Mouse (Mus musculus) lung, adult 2 months (tissue): Measurements from ENCODE around the gene Ppp4c. TPM values are rescaled to one million over a fixed set of nuclear protein-coding genes. Genes with fewer than 3 reads are reported as not detected.

Experiments used
- DNase-seq: peaks from one replicate; pipeline ENCODE4 v3.0.0; 2022
- H3K4me1 ChIP-seq: fragments of 200-500 bp; 2 replicates; pipeline ENCODE4 v1.6.1; 2011; ENCODE audit warnings: low read length; ENCODE audit not compliant: control insufficient read depth, insufficient read depth
- H3K4me3 ChIP-seq: fragments of 200-500 bp; replicated peaks from 2 replicates; pipeline ENCODE3; 2011; ENCODE audit warnings: low read depth, mild to moderate bottlenecking, control low read depth, low read length; ENCODE audit errors: extremely low read depth
- CTCF ChIP-seq: fragments of 200-500 bp; IDR thresholded peaks from 2 replicates; pipeline ENCODE4 v1.5.1; 2011; ENCODE audit warnings: mild to moderate bottlenecking, low read length, control low read depth; ENCODE audit not compliant: insufficient read depth
- POLR2A ChIP-seq: fragments of 200-500 bp; IDR thresholded peaks from 2 replicates; pipeline ENCODE4 v1.6.1; 2011; ENCODE audit warnings: low read depth, mild to moderate bottlenecking, control low read depth, low read length, borderline replicate concordance; ENCODE audit errors: extremely low read depth
- WGBS: fragments of 180-500 bp; shearing (Covaris S2); methylation state at CpG from one replicate; pipeline ENCODE4 v1.1.7; 2018; 5-methylcytosine and 5-hydroxymethylcytosine counted together
- polyA plus RNA-seq: library from polyadenylated mRNA; depleted of rRNA; stranded (reverse); fragments of >200 nt; gene quantifications from 2 replicates; pipeline ENCODE4 v1.2.3, GENCODE M21; 2012; rRNA removed

The Ppp4c gene
- polyA plus RNA-seq = 135 and 156 TPM in 2 replicates

DNA sequence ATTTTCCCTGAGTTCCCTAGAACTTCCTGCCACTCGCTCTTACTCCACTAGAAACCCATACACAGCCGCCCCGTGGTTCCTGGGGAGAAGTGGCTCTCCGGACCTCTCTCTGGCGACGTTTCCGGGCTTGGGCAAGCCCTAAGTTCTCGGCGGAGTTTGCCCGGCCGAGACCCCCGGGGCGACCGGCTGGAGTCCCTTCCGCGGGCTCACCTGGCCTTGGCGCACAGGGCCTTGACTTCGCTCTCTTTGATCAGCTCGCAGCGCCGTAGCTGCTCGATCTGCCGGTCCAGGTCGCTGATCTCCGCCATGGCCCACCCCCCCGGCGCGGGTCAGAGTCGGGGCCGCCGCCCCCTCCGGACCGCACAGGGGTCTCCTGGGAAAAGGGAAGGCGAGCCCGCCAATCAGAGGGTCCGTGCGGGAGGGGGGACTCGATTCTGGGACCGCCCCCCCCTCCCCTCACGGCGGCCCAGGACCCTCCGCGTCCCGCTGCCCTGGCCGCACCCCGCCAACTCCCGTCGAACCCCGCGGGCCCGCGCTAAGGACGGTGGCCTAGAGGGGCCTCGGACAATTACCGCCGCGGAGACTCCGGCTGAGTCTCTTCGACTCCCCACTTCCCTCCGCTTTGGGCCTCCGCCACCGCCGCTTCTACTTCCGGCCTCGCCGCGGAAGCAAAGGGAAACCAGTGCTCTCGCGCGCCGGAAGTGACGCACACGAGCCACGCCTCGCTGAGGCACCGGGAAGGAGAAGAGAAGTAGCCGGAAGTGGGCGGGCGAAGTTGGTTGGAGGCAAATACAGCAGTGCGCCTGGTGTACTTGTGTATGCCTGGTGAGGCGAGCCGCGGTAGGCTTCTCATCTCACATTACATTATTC, at the start of gene Ppp4c:
Gene Ppp4c, minus strand, starts transcription at position 646 of the 870 bp plus-strand sequence.
- H3K4me3 ChIP-seq = peak within 1 kb of the TSS; percentile 71
- H3K4me1 ChIP-seq = peaks cover 6% of the 10 kb centered on the region
- under 1% methylated on average over 83 of the region's 83 CpGs for WGBS
- DNase-seq = peak; percentile 93
- TF ChIP-seq CTCF (no peak), POLR2A (peak; percentile 82)

DNA sequence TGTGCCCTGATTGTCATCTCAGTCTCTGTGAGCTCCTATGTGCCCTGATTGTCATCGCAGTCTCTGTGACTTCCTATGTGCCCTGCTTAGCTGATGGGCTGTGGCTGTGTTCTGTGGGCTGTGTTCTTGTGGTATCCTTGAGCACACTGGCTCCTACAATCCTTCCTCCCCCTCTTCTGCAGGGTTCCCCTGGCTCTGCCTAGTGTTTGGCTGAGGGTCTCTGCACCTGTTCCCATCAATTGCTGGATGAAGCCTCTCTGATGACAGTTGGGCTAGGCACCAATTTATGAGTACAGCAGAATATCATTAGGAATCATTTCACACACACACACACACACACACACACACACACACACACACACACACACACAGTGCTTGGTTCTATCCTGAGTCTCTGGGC, 41.0 kb upstream of the Ppp4c start:
- 100% methylated on average over 1 of the region's 1 CpGs for WGBS
- TF ChIP-seq POLR2A (no peak), CTCF (no peak)

DNA sequence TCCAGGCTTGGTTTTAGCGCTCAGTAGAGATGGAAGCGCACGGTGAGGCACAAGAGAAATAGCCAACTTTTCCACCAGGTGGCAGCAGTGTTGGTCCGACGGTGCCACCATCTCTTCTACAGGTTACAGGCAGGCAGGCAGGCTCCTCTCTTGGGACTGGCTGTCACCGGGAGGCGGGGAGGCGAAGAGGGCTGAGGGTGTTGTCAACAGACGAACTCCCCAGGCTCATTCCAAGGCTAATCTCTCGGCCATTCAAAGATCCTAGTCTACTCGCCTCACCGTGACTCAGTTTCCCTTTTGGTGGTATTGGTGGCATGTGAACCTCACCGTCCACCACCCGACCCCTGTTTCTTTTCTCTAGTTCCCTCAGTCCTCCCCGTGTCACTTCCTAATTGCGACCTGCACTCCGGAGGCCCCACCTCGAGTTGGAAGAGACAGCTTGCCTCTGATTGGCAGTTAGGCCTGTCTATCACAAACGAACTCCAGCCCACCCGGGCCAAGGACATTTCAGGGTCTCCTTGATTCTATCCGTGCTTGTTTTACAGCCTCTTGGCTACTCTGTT, 39.8 kb upstream of the Ppp4c start:
- Histone ChIP-seq H3K4me3 (peak overlapping the region; percentile 25), H3K4me1 (no peaks in the 10 kb centered on the region)
- DNase-seq = peak; percentile 77
- no peak for TF ChIP-seq POLR2A
- peak; percentile 95 for TF ChIP-seq CTCF
- under 1% methylated on average over 21 of the region's 21 CpGs for WGBS

More for the DNA sequence above, 41.0 kb upstream of the Ppp4c start:
- no peaks in the 10 kb centered on the region for H3K4me1 ChIP-seq
- no peak for DNase-seq
- H3K4me3 ChIP-seq = no peak overlapping the region

DNA sequence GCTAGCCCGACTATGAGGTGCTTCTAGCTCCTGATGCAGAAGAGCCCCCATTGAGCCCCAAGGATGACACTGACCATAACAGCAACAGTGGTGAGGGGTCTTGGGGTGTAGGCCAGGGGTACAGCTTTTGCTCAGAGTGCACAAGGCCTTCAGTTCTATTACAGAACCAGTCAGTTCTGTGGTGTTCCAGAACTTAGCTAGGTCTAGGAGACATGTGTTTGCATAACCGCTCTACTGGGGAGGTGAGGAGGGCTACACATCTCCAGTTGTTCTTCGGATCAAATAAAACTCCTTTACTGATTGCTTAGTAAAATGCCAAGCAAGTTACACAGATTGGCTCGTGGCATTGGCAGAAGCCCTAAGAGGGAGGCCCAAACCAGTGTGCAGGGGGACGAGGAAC, 39.2 kb upstream of the Ppp4c start, which contains the start of gene 4930451I11Rik:
Gene 4930451I11Rik, minus strand, starts transcription at position 101 of the 400 bp plus-strand sequence.
- TF ChIP-seq CTCF (no peak), POLR2A (no peak)
- Histone ChIP-seq H3K4me3 (peak within 1 kb of the TSS; percentile 25), H3K4me1 (no peaks in the 10 kb centered on the region)
- DNase-seq = no peak
- whole genome bisulfite sequencing = 48% methylated on average over 5 of the region's 5 CpGs

DNA sequence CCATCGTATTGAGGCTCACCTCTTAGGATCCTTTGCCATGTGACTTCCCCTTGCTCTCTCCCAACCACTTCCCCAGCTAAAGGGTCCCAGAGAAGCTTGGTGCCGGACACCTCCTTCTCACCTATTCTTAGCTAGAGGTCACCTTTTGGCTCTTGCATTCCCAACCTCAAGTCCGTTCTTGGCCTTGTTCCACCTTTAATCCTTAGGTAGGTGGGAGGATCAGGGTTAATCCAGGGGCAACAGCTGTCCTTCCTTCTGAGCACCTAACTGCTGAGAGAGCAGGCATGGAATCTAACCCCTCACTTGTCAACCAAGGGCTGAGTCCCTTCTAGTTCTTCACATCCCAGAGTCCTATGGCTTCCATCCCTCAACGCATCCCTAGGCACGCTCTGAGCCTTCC, 33.7 kb upstream of the Ppp4c start:
- 64% methylated on average over 5 of the region's 5 CpGs for WGBS
- no peak overlapping the region for H3K4me3 ChIP-seq
- DNase-seq = no peak
- TF ChIP-seq CTCF (no peak), POLR2A (no peak)
- 0 out of 2 replicates have a peak, but pooled peaks cover 6% of the 10 kb centered on the region for H3K4me1 ChIP-seq

DNA sequence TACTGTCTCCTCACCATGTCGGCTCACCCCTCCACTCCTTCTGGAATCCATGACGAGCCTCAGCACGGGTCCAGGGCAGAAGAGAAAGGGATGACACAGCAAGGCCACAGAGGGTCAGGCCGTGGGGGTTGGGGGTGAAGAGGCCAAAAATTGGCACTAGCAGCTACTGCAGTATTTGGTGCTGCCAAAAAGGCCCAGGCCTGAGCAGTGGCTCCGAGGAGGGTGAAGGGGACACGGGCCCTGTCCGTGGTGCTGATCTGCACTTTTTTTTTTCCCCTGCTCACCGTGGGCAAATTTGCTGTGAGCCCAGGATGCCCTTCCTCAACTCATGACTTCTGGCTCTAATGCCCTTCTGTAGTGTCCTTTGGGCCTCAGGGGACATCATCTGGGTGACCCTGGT, 33.1 kb upstream of the Ppp4c start:
- Histone ChIP-seq H3K4me1 (0 out of 2 replicates have a peak, but pooled peaks cover 6% of the 10 kb centered on the region), H3K4me3 (no peak overlapping the region)
- TF ChIP-seq CTCF (no peak), POLR2A (no peak)
- 20% methylated on average over 8 of the region's 8 CpGs for WGBS
- DNase-seq = no peak

DNA sequence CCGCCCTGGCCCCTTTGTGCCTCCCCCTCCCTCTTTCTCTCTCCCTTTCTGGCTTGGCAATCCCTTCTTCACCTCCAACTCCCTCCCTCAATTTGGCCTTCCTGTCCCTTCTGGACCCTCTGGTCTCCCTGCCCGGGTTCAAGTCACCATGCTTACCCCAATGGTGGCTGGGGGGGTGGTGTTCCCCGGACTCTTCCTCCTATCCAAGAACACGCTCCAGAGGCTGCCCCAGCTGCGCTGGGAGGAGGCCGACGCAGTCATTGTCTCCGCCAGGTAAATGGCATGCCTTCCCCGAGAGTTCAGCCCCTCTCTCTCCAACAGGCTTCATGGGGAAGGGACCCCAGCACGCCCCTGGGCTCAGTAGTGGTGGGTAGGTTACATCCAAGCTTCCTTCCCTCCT, 31.6 kb upstream of the Ppp4c start:
- WGBS = 26% methylated on average over 10 of the region's 10 CpGs
- H3K4me3 ChIP-seq = no peak overlapping the region
- TF ChIP-seq POLR2A (no peak), CTCF (no peak)

DNA sequence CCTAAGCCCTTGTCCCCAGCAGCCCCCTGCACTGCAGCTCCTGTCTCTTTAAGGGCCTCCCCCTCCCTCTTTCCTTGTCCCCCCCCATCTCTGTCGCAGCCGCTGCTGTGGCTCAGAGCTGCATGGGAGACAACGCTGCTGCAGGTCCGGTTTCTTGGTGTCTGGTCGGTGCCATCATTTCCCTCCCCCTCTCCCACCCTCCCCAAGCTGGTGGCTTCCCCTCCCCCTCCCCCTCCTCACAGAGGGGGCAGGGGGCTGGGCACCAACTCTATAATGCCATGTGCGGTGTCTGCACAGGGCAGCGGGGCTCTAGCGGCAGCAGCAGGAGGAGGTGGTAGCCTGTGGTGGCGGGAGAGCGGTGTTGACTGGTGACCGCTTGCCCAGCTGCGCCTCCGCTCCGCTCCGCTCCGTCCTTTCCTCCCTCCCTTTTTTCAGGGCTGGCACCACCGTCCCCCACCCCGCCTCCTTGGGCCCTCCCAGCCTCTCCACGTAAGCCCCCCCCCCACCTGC, 31.0 kb upstream of the Ppp4c start:
- peak overlapping the region; percentile 58 for H3K4me3 ChIP-seq
- no peak for TF ChIP-seq CTCF
- no peak for TF ChIP-seq POLR2A
- 1% methylated on average over 10 of the region's 19 CpGs for WGBS
- H3K4me1 ChIP-seq = 0 out of 2 replicates have a peak, but pooled peaks cover 6% of the 10 kb centered on the region
- no peak for DNase-seq

More for the DNA sequence above, 31.6 kb upstream of the Ppp4c start:
- no peak for DNase-seq
- 0 out of 2 replicates have a peak, but pooled peaks cover 6% of the 10 kb centered on the region for H3K4me1 ChIP-seq

DNA sequence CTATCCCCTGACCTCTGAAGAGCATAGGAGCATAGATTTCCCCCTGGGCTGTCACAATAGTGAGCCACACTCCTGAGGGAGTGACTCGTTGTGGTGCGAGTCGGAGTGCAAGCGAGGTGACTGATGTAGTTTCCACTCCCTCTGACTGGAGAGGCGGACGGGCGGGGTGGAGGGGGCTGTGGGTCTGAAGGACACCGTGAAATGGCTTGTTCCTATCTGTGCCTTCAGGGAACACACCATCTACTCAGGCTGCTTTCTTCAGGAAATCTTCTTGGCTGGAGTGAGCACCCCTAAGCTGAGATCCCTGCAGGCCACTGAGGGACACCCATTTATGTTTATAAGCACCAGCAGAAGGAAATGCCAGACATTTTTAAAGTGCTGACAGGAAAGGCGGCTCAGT, 30.4 kb upstream of the Ppp4c start:
- DNase-seq = peak; percentile 31
- 22% methylated on average over 9 of the region's 9 CpGs for WGBS
- Histone ChIP-seq H3K4me3 (peak overlapping the region; percentile 0), H3K4me1 (0 out of 2 replicates have a peak, but pooled peaks cover 6% of the 10 kb centered on the region)
- no peak for TF ChIP-seq CTCF
- TF ChIP-seq POLR2A = 0 out of 2 replicates have a peak, but pooled peaks have one; percentile 8
